Mouse (Mus musculus): ENCODE measurements around the gene Smu1. TPM values are rescaled to one million over a fixed set of nuclear protein-coding genes. Genes with fewer than 3 reads are reported as not detected.

The Smu1 gene
- polyA plus RNA-seq (2015; fragmentation: Illumina TruSeq; extraction: RNeasy Lipid Tissue Mini Kit (QIAGEN cat#74804); ENCODE audit: insufficient read depth, low replicate concordance) = 90.4 TPM

GRCm38 (mm10) chr4:40757780-40758420, at the start of gene Smu1:
Gene Smu1 (minus strand): TSS chr4:40757923.

GRCm38 (mm10) chr4:40722011-40722666, 35.6 kb downstream of the Smu1 start, which contains the start of gene Dnaja1:
Gene Dnaja1 (plus strand): TSS chr4:40722150.

GRCm38 (mm10) chr4:40702797-40703709, 54.7 kb downstream of the Smu1 start, which contains the start of gene Aptx:
Gene Aptx (minus strand): TSS chr4:40703194.

Other genes with a start within 250 kb of the Smu1 start
- 24.1 TPM for gene Aptx, start 54.7 kb downstream of the Smu1 start, polyA plus RNA-seq (2015; fragmentation: Illumina TruSeq; extraction: RNeasy Lipid Tissue Mini Kit (QIAGEN cat#74804); ENCODE audit: insufficient read depth, low replicate concordance)
- gene Dnaja1, start 35.8 kb downstream of the Smu1 start, polyA plus RNA-seq (2015; fragmentation: Illumina TruSeq; extraction: RNeasy Lipid Tissue Mini Kit (QIAGEN cat#74804); ENCODE audit: insufficient read depth, low replicate concordance) = 483 TPM
- 69.1 TPM for gene B4galt1, start 96.1 kb upstream of the Smu1 start, polyA plus RNA-seq (2015; fragmentation: Illumina TruSeq; extraction: RNeasy Lipid Tissue Mini Kit (QIAGEN cat#74804); ENCODE audit: insufficient read depth, low replicate concordance)
- gene Spink4, start 162.1 kb upstream of the Smu1 start, polyA plus RNA-seq (2015; fragmentation: Illumina TruSeq; extraction: RNeasy Lipid Tissue Mini Kit (QIAGEN cat#74804); ENCODE audit: insufficient read depth, low replicate concordance) = not detected
- gene Bag1, start 190.4 kb upstream of the Smu1 start, polyA plus RNA-seq (2015; fragmentation: Illumina TruSeq; extraction: RNeasy Lipid Tissue Mini Kit (QIAGEN cat#74804); ENCODE audit: insufficient read depth, low replicate concordance) = 119 TPM
- gene Chmp5, start 190.5 kb upstream of the Smu1 start, polyA plus RNA-seq (2015; fragmentation: Illumina TruSeq; extraction: RNeasy Lipid Tissue Mini Kit (QIAGEN cat#74804); ENCODE audit: insufficient read depth, low replicate concordance) = 102 TPM
- 109 TPM for gene Nfx1, start 213.0 kb upstream of the Smu1 start, polyA plus RNA-seq (2015; fragmentation: Illumina TruSeq; extraction: RNeasy Lipid Tissue Mini Kit (QIAGEN cat#74804); ENCODE audit: insufficient read depth, low replicate concordance)